Mouse (Mus musculus) small intestine, adult 2 months (tissue): ENCODE data around the gene Gm20683. TPM values are rescaled to one million over a fixed set of nuclear protein-coding genes. Genes with fewer than 3 reads are reported as not detected.
A peak's percentile ranks its signal among the peaks of the same experiment; 100 is the strongest.
"Not testable (repeated sequence)": the region's sequence is repeated elsewhere in the genome, so short reads cannot be mapped to it uniquely, and the experiment has no call there.

ENCODE experiments used
- H3K27ac ChIP-seq: fragments of 200-500 bp; 2 replicates; pipeline ENCODE4 v1.5.1; 2012; ENCODE audit warnings: low read depth, low read length, control low read depth, inconsistent platforms; ENCODE audit not compliant: insufficient read depth
- H3K27me3 ChIP-seq: fragments of 200-500 bp; 2 replicates; pipeline ENCODE4 v1.6.1; 2012; ENCODE audit warnings: mild to moderate bottlenecking, moderate library complexity, low read length, inconsistent platforms; ENCODE audit not compliant: control insufficient read depth, insufficient read depth
- H3K36me3 ChIP-seq: fragments of 200-500 bp; 2 replicates; pipeline ENCODE4 v1.6.1; 2012; ENCODE audit warnings: mild to moderate bottlenecking, low read length, control low read depth, inconsistent platforms; ENCODE audit not compliant: control insufficient read depth, insufficient read depth
- H3K4me1 ChIP-seq: fragments of 200-500 bp; 2 replicates; pipeline ENCODE4 v1.6.1; 2012; ENCODE audit warnings: low read length, inconsistent platforms, mixed read lengths; ENCODE audit not compliant: control insufficient read depth, insufficient read depth, insufficient read length
- H3K4me3 ChIP-seq: fragments of 200-500 bp; 2 replicates; pipeline ENCODE4 v1.5.1; 2012; ENCODE audit warnings: low read depth, mild to moderate bottlenecking, control low read depth, inconsistent platforms, low read length, moderate library complexity
- CTCF ChIP-seq: fragments of 200-500 bp; IDR thresholded peaks from 2 replicates; pipeline ENCODE4 v1.5.1; 2012; ENCODE audit warnings: low read depth, mild to moderate bottlenecking, control low read depth, inconsistent platforms, low read length, moderate library complexity, mixed read lengths; ENCODE audit not compliant: insufficient replicate concordance, insufficient read length; ENCODE audit errors: extremely low read depth
- POLR2A ChIP-seq: fragments of 200-500 bp; IDR thresholded peaks from 2 replicates; pipeline ENCODE4 v1.6.1; 2012; ENCODE audit warnings: low read depth, mild to moderate bottlenecking, control low read depth, inconsistent platforms, low read length, moderate library complexity
- WGBS: fragments of 180-500 bp; shearing (Covaris S2); methylation state at CpG from one replicate; pipeline ENCODE4 v1.1.7; 2018; 5-methylcytosine and 5-hydroxymethylcytosine counted together
- polyA plus RNA-seq: library from polyadenylated mRNA; depleted of rRNA; stranded (reverse); fragments of >200 nt; gene quantifications from 2 replicates; pipeline ENCODE4 v1.2.3, GENCODE M21; 2012

Gm20683 gene
- polyA plus RNA-seq, 1 experiment = 55.5 TPM

- TF ChIP-seq POLR2A (no peak), CTCF (no peak)
- WGBS = 93% methylated on average over 3 of the region's 3 CpGs
- Histone ChIP-seq H3K27ac (no peak overlapping the region), H3K36me3 (peaks cover under 1% of the 10 kb centered on the region; the same call in 1 of the 2 replicates), H3K4me3 (no peak overlapping the region), H3K27me3 (no peaks in the 10 kb centered on the region), H3K4me1 (peaks cover 15% of the 10 kb centered on the region)
Measured at GRCm38 (mm10) chr17:25872676-25873075, 31.1 kb upstream of the Gm20683 start.

- H3K27me3 ChIP-seq, H3K36me3 ChIP-seq, H3K27ac ChIP-seq, H3K4me3 ChIP-seq: not testable (repeated sequence)
- H3K4me1 ChIP-seq = peaks cover 18% of the 10 kb centered on the region
Measured at GRCm38 (mm10) chr17:25871566-25871965, 30.0 kb upstream of the Gm20683 start.

- H3K4me1 ChIP-seq = peaks cover 20% of the 10 kb centered on the region
- TF ChIP-seq CTCF (no peak), POLR2A (no peak)
- H3K4me3 ChIP-seq = no peak overlapping the region
- H3K36me3 ChIP-seq = no peaks in the 10 kb centered on the region
- no peaks in the 10 kb centered on the region for H3K27me3 ChIP-seq
- no peak overlapping the region for H3K27ac ChIP-seq
- WGBS = 90% methylated on average over 2 of the region's 2 CpGs
Measured at GRCm38 (mm10) chr17:25869954-25870353, 28.4 kb upstream of the Gm20683 start.

DNA sequence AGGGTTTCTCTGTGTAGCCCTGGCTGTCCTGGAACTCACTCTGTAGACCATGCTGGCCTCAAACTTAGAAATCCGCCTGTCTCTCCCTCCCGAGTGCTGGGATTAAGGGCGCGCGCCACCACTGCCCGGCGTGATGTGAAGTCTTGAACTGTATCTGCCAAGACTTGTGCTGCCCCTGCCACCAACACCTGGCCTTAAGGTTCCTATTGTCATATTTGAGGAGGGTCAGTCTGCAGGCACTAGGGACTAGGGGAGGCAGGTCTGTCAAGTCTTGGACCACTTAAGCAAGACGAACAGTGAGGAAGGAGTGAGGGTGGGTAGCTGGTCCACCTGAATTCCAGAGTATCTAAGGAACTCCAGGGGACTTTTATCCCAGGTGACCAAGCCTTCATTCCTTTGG is 27.9 kb upstream of the Gm20683 start:
- no peaks in the 10 kb centered on the region for H3K27me3 ChIP-seq
- no peak overlapping the region for H3K4me3 ChIP-seq
- 86% methylated on average over 8 of the region's 8 CpGs for WGBS
- no peak overlapping the region for H3K27ac ChIP-seq
- TF ChIP-seq CTCF (no peak), POLR2A (no peak)
- H3K4me1 ChIP-seq = peaks cover 25% of the 10 kb centered on the region
- H3K36me3 ChIP-seq = no peaks in the 10 kb centered on the region

- TF ChIP-seq CTCF (no peak), POLR2A (peak; percentile 68)
- Histone ChIP-seq H3K27me3 (no peaks in the 10 kb centered on the region), H3K27ac (peak within 1 kb of the TSS; percentile 64), H3K36me3 (no peaks in the 10 kb centered on the region), H3K4me3 (peak within 1 kb of the TSS; percentile 90), H3K4me1 (peaks cover 31% of the 10 kb centered on the region)
- WGBS = under 1% methylated on average over 24 of the region's 24 CpGs
Measured at GRCm38 (mm10) chr17:25868601-25869191, 27.1 kb upstream of the Gm20683 start, which contains the start of gene Mcrip2. Gene Mcrip2 (minus strand): TSS chr17:25868764.

DNA sequence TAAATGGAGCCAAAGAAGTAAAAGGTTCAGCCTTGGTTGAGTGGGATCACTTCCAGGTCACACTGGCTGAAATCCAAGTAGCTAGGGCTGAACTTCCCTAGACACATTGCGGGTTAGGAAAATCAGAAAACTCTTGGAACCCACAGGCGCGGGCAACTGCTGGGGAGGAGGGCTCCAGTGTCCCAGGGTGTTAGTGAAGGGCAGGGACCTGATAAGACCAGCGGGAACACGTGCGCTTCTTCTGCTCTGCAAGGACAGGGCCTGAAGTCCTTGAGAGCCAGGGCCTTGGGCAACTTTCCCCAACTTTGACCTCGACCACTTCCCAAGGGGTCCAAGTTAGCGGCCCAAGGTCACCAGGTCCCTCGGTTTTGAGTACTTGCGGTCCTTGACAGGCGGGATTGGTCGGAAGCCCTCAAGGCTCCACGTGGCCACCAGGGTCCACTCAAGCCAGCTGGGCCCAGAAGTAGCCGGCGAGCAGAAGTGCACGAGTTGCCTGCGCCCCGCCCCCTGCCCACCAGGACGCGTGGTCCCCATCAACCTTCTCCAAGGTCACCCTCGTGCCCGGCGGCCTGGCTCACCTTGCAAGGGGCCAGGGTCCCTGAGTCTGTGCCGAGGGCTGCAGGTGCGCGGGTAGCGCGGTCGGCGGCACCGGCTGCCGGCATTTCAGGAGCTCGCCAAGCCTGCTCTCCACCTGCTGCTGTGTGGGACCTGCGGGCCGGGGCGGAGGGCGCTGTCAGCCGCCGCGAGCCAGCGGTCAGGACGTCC is 26.5 kb upstream of the Gm20683 start:
- 1% methylated on average over 42 of the region's 42 CpGs for WGBS
- Histone ChIP-seq H3K27ac (peak overlapping the region; percentile 64), H3K36me3 (no peaks in the 10 kb centered on the region), H3K4me3 (peak overlapping the region; percentile 90), H3K4me1 (peaks cover 34% of the 10 kb centered on the region), H3K27me3 (no peaks in the 10 kb centered on the region)
- no peak for TF ChIP-seq CTCF
- no peak for TF ChIP-seq POLR2A

- no peaks in the 10 kb centered on the region for H3K27me3 ChIP-seq
- WGBS = 7% methylated on average over 7 of the region's 7 CpGs
- peak overlapping the region; percentile 90 for H3K4me3 ChIP-seq
- H3K4me1 ChIP-seq = peaks cover 34% of the 10 kb centered on the region
- no peak for TF ChIP-seq POLR2A
- TF ChIP-seq CTCF = no peak
- peak overlapping the region; percentile 64 for H3K27ac ChIP-seq
- no peaks in the 10 kb centered on the region for H3K36me3 ChIP-seq
Measured at GRCm38 (mm10) chr17:25867509-25867835, 25.9 kb upstream of the Gm20683 start.
